Mouse (Mus musculus) bone marrow, adult 2 months (tissue): ENCODE results near the gene Tph1.

Experiments
- CTCF ChIP-seq: fragments of 200-500 bp; IDR thresholded peaks from 2 replicates; pipeline ENCODE4 v1.5.1; 2011; ENCODE audit warnings: low read length, control low read depth; ENCODE audit not compliant: control insufficient read depth, insufficient read depth
- POLR2A ChIP-seq: fragments of 200-500 bp; IDR thresholded peaks from 2 replicates; pipeline ENCODE4 v1.6.1; 2011; ENCODE audit warnings: low read depth, mild to moderate bottlenecking, control low read depth, low read length, borderline replicate concordance; ENCODE audit not compliant: control insufficient read depth

GRCm38 (mm10) chr7:46614263-46614662 is 58.1 kb downstream of the Tph1 start:
- TF ChIP-seq POLR2A (no peak), CTCF (no peak)
